Mouse (Mus musculus): ENCODE measurements around the gene Pemt. TPM values are rescaled to one million over a fixed set of nuclear protein-coding genes. Genes with fewer than 3 reads are reported as not detected.
"Not testable (repeated sequence)": the region's sequence is repeated elsewhere in the genome, so short reads cannot be mapped to it uniquely, and the experiment has no call there.

Pemt gene
- polyA plus RNA-seq, 1 experiment from 2014 or later, result 6.0 TPM

DNA sequence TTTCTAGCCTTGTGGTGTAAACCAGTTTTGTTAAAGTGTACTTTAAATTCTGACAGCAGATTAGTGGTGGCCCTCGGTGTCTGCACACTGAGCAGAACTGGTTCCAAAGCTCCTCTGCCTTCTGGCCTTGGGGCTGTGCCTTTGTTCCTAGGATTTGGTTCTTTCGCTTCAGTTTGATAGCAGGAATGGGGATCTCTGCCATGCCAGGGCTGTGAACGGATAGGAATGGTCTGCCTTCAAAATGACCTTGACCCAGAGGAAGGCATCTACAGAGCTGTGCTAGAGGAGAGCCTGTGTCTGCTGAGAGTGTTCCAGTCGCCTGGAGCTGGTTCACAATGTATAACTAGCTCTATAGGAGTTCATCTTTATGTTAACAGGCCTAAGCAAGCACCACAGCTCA, 86.8 kb downstream of the Pemt start:
- H3K27ac ChIP-seq (ENCODE audit: low read length), result no peak overlapping the region
- H3K4me2 ChIP-seq (replicated peaks; ENCODE audit: low read depth, low read length), result no peak overlapping the region
- H3K36me3 ChIP-seq (ENCODE audit: insufficient read depth, low read length), result no peaks in the 10 kb centered on the region; the same call in 1 of the 2 replicates
- DNase-seq (ENCODE audit: low spot score), result no peak
- no peak overlapping the region for H3K9ac ChIP-seq (replicated peaks; ENCODE audit: low read depth)
- 52% methylated on average over 4 of the region's 4 CpGs for WGBS
- no peak overlapping the region for H3K4me3 ChIP-seq (ENCODE audit: low read depth, low read length)
- ATAC-seq, result no peak
- peaks cover 8% of the 10 kb centered on the region for H3K4me1 ChIP-seq (ENCODE audit: insufficient read depth, low read depth, low read length)
- no peaks in the 10 kb centered on the region for H3K9me3 ChIP-seq (ENCODE audit: low read length)
- 0 out of 2 replicates have a peak, but pooled peaks cover 3% of the 10 kb centered on the region for H3K27me3 ChIP-seq (replicated peaks; ENCODE audit: insufficient read depth, low read length)
- TF ChIP-seq CTCF (IDR thresholded peaks at IDR 0.05), result no peak
- TF ChIP-seq EP300 (IDR thresholded peaks at IDR 0.05), result no peak

DNA sequence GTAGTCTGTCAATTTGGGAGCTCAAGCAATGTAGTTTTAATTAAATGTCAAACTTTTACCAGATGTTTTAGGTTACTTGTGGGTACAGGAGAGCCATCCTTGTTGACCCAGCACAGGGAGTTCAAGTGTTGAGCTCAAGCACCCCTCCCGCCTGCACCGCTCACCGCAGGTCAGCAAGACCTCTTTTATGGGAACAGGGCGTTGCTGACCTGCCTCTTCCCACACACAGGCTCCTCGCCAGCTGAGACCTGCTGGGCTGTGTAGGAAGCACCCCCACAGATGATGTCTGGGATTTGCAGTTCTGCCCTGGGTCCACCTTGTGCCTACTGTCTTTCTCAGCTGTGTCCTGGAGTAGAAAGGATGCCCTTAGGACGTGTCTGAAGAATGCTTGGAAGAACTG, 89.5 kb downstream of the Pemt start:
- no peak overlapping the region for H3K4me3 ChIP-seq (ENCODE audit: low read depth, low read length)
- H3K27me3 ChIP-seq (replicated peaks; ENCODE audit: insufficient read depth, low read length), result no peaks in the 10 kb centered on the region
- H3K4me1 ChIP-seq (ENCODE audit: insufficient read depth, low read depth, low read length), result no peaks in the 10 kb centered on the region
- DNase-seq (ENCODE audit: low spot score) (peak; percentile 41), ATAC-seq (peak; percentile 52)
- no peaks in the 10 kb centered on the region for H3K9me3 ChIP-seq (ENCODE audit: low read length)
- H3K9ac ChIP-seq (replicated peaks; ENCODE audit: low read depth), result no peak overlapping the region
- no peak overlapping the region for H3K27ac ChIP-seq (ENCODE audit: low read length)
- WGBS, result 68% methylated on average over 6 of the region's 6 CpGs
- no peak overlapping the region for H3K4me2 ChIP-seq (replicated peaks; ENCODE audit: low read depth, low read length)
- H3K36me3 ChIP-seq (ENCODE audit: insufficient read depth, low read length), result no peaks in the 10 kb centered on the region; the same call in 1 of the 2 replicates
- TF ChIP-seq CTCF (IDR thresholded peaks at IDR 0.05), result no peak
- no peak for TF ChIP-seq EP300 (IDR thresholded peaks at IDR 0.05)

DNA sequence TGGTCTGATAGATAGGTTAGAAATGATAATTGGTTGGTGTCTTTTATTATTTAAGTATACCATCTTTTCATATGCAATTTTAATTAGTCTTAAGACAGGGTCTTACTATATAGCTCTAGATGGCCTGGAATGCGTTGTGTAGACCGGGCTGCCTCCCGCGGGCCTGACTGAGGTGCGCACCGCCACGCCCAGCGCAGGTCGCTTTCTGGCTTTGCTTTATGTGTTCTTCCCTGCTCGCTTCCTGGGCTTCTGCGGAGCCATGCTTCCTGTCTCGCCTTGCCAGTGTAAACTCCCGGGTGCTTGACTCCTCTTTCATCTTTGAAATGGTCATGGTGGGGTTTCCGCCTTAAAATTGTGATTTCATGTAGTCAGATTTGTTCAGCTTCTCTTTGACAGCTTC, 93.4 kb downstream of the Pemt start:
- 48% methylated on average over 14 of the region's 14 CpGs for WGBS
- TF ChIP-seq CTCF (IDR thresholded peaks at IDR 0.05) (no peak), EP300 (IDR thresholded peaks at IDR 0.05) (0 out of 2 replicates have a peak, but pooled peaks have one; percentile 36)
- no peaks in the 10 kb centered on the region for H3K9me3 ChIP-seq (ENCODE audit: low read length)
- H3K4me2 ChIP-seq (replicated peaks; ENCODE audit: low read depth, low read length), result peak overlapping the region; percentile 27; the same call in 1 of the 2 replicates
- DNase-seq (ENCODE audit: low spot score), result peak; percentile 17
- no peaks in the 10 kb centered on the region for H3K36me3 ChIP-seq (ENCODE audit: insufficient read depth, low read length)
- no peaks in the 10 kb centered on the region for H3K27me3 ChIP-seq (replicated peaks; ENCODE audit: insufficient read depth, low read length)
- H3K9ac ChIP-seq (replicated peaks; ENCODE audit: low read depth), result no peak overlapping the region
- H3K4me3 ChIP-seq (ENCODE audit: low read depth, low read length), result no peak overlapping the region
- no peak; the same call in 1 of the 2 replicates for ATAC-seq
- H3K4me1 ChIP-seq (ENCODE audit: insufficient read depth, low read depth, low read length), result peaks cover 5% of the 10 kb centered on the region; the same call in 1 of the 2 replicates
- no peak overlapping the region for H3K27ac ChIP-seq (ENCODE audit: low read length)

DNA sequence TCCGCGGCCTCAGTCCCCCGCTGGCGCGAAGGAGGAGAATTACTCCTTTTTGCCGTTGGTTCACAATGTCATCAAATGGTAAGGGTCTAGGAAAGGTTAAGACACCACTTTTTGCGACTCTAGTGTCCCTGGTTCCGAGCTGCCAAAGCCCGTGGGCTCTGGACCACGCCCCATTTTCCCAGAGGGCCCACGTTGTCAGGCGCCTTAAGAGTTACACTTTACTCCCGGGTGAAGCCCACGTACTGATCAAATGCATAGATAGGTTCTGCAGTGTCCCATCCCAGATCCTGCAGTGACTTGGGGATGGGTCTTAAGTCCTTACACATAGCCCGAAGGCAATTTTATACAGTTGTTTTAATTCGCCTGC, 97.9 kb downstream of the Pemt start:
- 2% methylated on average over 16 of the region's 16 CpGs for WGBS
- peak; percentile 54 for ATAC-seq
- peak overlapping the region; percentile 91 for H3K4me3 ChIP-seq (ENCODE audit: low read depth, low read length)
- no peaks in the 10 kb centered on the region for H3K9me3 ChIP-seq (ENCODE audit: low read length)
- H3K27ac ChIP-seq (ENCODE audit: low read length), result peak overlapping the region; percentile 74
- TF ChIP-seq EP300 (IDR thresholded peaks at IDR 0.05), result no peak
- no peak for TF ChIP-seq CTCF (IDR thresholded peaks at IDR 0.05)
- H3K36me3 ChIP-seq (ENCODE audit: insufficient read depth, low read length), result no peaks in the 10 kb centered on the region
- peaks cover 5% of the 10 kb centered on the region; the same call in 1 of the 2 replicates for H3K4me1 ChIP-seq (ENCODE audit: insufficient read depth, low read depth, low read length)
- H3K27me3 ChIP-seq (replicated peaks; ENCODE audit: insufficient read depth, low read length), result no peaks in the 10 kb centered on the region
- peak; percentile 35 for DNase-seq (ENCODE audit: low spot score)
- H3K4me2 ChIP-seq (replicated peaks; ENCODE audit: low read depth, low read length), result peak overlapping the region; percentile 73
- H3K9ac ChIP-seq (replicated peaks; ENCODE audit: low read depth), result peak overlapping the region; percentile 79

DNA sequence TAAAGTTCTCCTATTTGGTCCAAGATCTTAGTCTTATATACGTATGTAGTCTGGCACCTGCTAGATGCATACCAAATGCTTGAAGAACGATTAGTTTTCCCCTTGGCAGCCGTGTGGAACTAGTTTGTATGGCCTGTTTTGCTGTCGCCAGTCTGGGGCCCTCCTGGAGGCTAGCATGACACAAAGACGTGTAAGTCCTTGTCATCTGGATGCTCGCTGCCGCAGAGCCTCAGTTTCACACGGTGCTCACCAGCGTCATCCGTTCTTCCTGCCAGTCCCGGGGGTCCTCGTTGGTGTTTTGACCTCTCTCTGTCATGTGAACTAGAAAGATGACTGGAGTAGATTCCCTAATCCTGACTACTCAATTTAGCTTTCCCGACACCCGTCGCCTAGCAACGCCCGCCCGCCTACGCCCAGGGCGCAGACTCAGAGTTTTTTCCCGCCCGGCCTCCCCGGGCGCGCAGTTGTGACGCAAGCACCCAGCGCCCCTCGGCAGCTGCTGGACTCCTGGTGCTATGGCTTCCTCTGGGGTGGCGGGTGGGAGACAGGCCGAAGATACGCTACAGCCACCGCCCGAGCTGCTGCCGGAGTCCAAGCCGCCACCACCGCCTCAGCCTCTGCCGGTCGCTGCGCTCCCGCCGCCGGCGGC, 98.4 kb downstream of the Pemt start, which contains the start of gene Med9:
Med9 (plus strand) TSS at position 455 of the 649 bp plus-strand sequence.
- Histone ChIP-seq H3K27me3 (replicated peaks; ENCODE audit: insufficient read depth, low read length) (no peaks in the 10 kb centered on the region), H3K36me3 (ENCODE audit: insufficient read depth, low read length) (no peaks in the 10 kb centered on the region), H3K4me2 (replicated peaks; ENCODE audit: low read depth, low read length) (peak within 1 kb of the TSS; percentile 73), H3K4me3 (ENCODE audit: low read depth, low read length) (peak within 1 kb of the TSS; percentile 91), H3K9ac (replicated peaks; ENCODE audit: low read depth) (peak within 1 kb of the TSS; percentile 79), H3K4me1 (ENCODE audit: insufficient read depth, low read depth, low read length) (peaks cover 5% of the 10 kb centered on the region; the same call in 1 of the 2 replicates), H3K27ac (ENCODE audit: low read length) (peak within 1 kb of the TSS; percentile 74), H3K9me3 (ENCODE audit: low read length) (no peaks in the 10 kb centered on the region)
- DNase-seq (ENCODE audit: low spot score), result peak; percentile 96
- under 1% methylated on average over 43 of the region's 43 CpGs for WGBS
- ATAC-seq, result peak; percentile 98
- TF ChIP-seq CTCF (IDR thresholded peaks at IDR 0.05), result peak; percentile 21; the same call in 1 of the 2 replicates
- TF ChIP-seq EP300 (IDR thresholded peaks at IDR 0.05), result no peak

DNA sequence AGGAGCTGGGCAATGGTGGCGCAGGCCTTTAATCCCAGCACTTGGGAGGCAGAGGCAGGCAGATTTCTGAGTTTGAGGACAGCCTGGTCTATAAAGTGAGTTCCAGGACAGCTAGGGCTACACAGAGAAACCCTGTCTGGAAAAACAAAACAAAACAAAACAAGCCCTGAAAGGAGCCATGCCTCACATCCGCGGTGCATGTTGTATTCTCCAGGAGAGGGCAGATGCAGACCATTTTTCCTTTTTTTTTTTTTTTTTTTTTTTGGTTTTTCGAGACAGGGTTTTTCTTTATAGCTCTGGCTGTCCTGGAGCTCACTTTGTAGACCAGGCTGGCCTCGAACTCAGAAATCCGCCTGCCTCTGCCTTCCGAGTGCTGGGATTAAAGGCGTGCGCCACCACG, 101.4 kb downstream of the Pemt start:
- H3K9me3 ChIP-seq (ENCODE audit: low read length); DNase-seq (ENCODE audit: low spot score); ATAC-seq; H3K27me3 ChIP-seq (replicated peaks; ENCODE audit: insufficient read depth, low read length); H3K36me3 ChIP-seq (ENCODE audit: insufficient read depth, low read length); H3K27ac ChIP-seq (ENCODE audit: low read length); H3K9ac ChIP-seq (replicated peaks; ENCODE audit: low read depth); H3K4me1 ChIP-seq (ENCODE audit: insufficient read depth, low read depth, low read length); H3K4me3 ChIP-seq (ENCODE audit: low read depth, low read length); H3K4me2 ChIP-seq (replicated peaks; ENCODE audit: low read depth, low read length): not testable (repeated sequence)
- WGBS, result 91% methylated on average over 9 of the region's 10 CpGs
